Mouse (Mus musculus): ENCODE results near the gene Arhgef28. TPM values are rescaled to one million over a fixed set of nuclear protein-coding genes. Genes with fewer than 3 reads are reported as not detected.

Arhgef28 gene
- polyA plus RNA-seq, 1 experiment from 2014 or later: 8.6 TPM

DNA sequence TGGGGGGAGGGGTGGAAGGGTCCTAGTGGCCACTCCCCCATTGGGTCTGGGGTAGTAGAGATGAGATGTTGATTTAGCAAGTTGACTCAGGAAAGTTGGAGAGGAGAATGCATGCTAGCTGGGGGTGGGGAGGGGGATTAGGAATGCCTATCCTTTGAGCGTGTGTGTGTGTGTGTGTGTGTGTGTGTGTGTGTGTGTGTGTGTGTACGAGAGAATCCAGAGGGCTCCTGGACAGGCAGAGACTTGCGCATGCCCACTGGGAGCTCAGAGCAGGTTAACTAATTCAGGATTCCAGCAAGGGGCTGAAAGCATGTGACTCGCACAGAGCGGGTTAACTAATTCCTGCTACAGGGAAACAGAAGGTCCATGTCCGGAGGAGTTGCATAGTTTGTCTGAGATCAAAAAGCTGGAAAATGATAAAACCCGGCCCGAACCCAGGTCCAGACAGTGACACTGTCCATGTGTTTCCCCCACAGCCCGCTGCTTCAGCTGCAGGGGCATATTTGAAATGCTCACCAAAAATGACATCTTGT is 241.3 kb downstream of the Arhgef28 start:
- Histone ChIP-seq H3K4me1 (ENCODE audit: control insufficient read depth, insufficient read depth, low read length) (no peaks in the 10 kb centered on the region), H3K4me2 (ENCODE audit: low read depth, low read length) (no peak overlapping the region), H3K27ac (replicated peaks; ENCODE audit: low read depth, low read length) (no peak overlapping the region), H3K4me3 (ENCODE audit: low read depth, low read length) (no peak overlapping the region), H3K9ac (replicated peaks; ENCODE audit: low read length) (no peak overlapping the region), H3K36me3 (replicated peaks; ENCODE audit: control insufficient read depth, insufficient read depth, low read depth, low read length) (no peaks in the 10 kb centered on the region), H3K27me3 (ENCODE audit: control insufficient read depth, insufficient read depth, low read length) (no peaks in the 10 kb centered on the region), H3K9me3 (replicated peaks; ENCODE audit: control insufficient read depth, low read length) (no peaks in the 10 kb centered on the region)
- WGBS: 56% methylated on average over 9 of the region's 9 CpGs
- ATAC-seq (replicated peaks; ENCODE audit: insufficient number of reproducible peaks, low FRiP score, low TSS enrichment, low read depth) (no peak), DNase-seq (ENCODE audit: low spot score) (peak; percentile 46)

GRCm38 (mm10) chr13:97960142-97960541 is 246.1 kb downstream of the Arhgef28 start:
- Histone ChIP-seq H3K9me3 (replicated peaks; ENCODE audit: control insufficient read depth, low read length) (no peaks in the 10 kb centered on the region), H3K36me3 (replicated peaks; ENCODE audit: control insufficient read depth, insufficient read depth, low read depth, low read length) (no peaks in the 10 kb centered on the region), H3K4me2 (ENCODE audit: low read depth, low read length) (no peak overlapping the region), H3K9ac (replicated peaks; ENCODE audit: low read length) (no peak overlapping the region), H3K4me3 (ENCODE audit: low read depth, low read length) (no peak overlapping the region), H3K27me3 (ENCODE audit: control insufficient read depth, insufficient read depth, low read length) (no peaks in the 10 kb centered on the region), H3K27ac (replicated peaks; ENCODE audit: low read depth, low read length) (no peak overlapping the region), H3K4me1 (ENCODE audit: control insufficient read depth, insufficient read depth, low read length) (no peaks in the 10 kb centered on the region)
- DNase-seq (ENCODE audit: low spot score): no peak
- ATAC-seq (replicated peaks; ENCODE audit: insufficient number of reproducible peaks, low FRiP score, low TSS enrichment, low read depth): no peak
- 82% methylated on average over 4 of the region's 4 CpGs for WGBS

DNA sequence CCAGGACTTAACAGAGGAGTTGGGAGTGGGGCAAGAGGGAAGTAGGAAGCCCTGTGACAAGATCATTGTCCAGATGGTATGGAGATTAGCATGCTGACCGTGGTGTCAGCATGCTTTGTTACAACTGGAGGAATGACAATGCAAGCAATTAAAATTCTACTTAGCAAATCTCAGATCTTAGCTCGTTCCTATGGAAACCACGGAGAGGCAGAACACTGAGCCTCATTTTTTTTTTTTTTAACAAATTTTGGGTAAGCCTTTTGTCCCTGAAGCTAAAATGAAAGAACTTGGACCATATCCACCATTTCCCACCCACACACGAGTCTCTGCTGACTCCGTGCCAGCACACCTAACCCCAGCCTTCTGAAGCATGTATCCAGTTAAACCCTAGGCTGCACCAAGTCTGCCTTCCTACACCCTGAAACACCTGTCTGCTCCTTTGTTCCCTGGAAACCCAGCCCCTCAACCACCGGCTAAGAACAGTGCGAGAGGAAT is 246.8 kb downstream of the Arhgef28 start:
- DNase-seq (ENCODE audit: low spot score): no peak
- Histone ChIP-seq H3K4me3 (ENCODE audit: low read depth, low read length) (no peak overlapping the region), H3K36me3 (replicated peaks; ENCODE audit: control insufficient read depth, insufficient read depth, low read depth, low read length) (no peaks in the 10 kb centered on the region), H3K4me1 (ENCODE audit: control insufficient read depth, insufficient read depth, low read length) (no peaks in the 10 kb centered on the region), H3K4me2 (ENCODE audit: low read depth, low read length) (no peak overlapping the region), H3K27ac (replicated peaks; ENCODE audit: low read depth, low read length) (no peak overlapping the region), H3K9me3 (replicated peaks; ENCODE audit: control insufficient read depth, low read length) (no peaks in the 10 kb centered on the region), H3K27me3 (ENCODE audit: control insufficient read depth, insufficient read depth, low read length) (no peaks in the 10 kb centered on the region), H3K9ac (replicated peaks; ENCODE audit: low read length) (no peak overlapping the region)
- WGBS: 35% methylated on average over 7 of the region's 7 CpGs
- no peak for ATAC-seq (replicated peaks; ENCODE audit: insufficient number of reproducible peaks, low FRiP score, low TSS enrichment, low read depth)

- Histone ChIP-seq H3K36me3 (replicated peaks; ENCODE audit: control insufficient read depth, insufficient read depth, low read depth, low read length) (no peaks in the 10 kb centered on the region), H3K27me3 (ENCODE audit: control insufficient read depth, insufficient read depth, low read length) (no peaks in the 10 kb centered on the region), H3K9me3 (replicated peaks; ENCODE audit: control insufficient read depth, low read length) (no peaks in the 10 kb centered on the region), H3K4me2 (ENCODE audit: low read depth, low read length) (no peak overlapping the region), H3K9ac (replicated peaks; ENCODE audit: low read length) (no peak overlapping the region), H3K4me3 (ENCODE audit: low read depth, low read length) (no peak overlapping the region), H3K4me1 (ENCODE audit: control insufficient read depth, insufficient read depth, low read length) (no peaks in the 10 kb centered on the region), H3K27ac (replicated peaks; ENCODE audit: low read depth, low read length) (no peak overlapping the region)
- DNase-seq (ENCODE audit: low spot score) (no peak), ATAC-seq (replicated peaks; ENCODE audit: insufficient number of reproducible peaks, low FRiP score, low TSS enrichment, low read depth) (no peak)
- WGBS: 56% methylated on average over 9 of the region's 9 CpGs
These were observed 250.5 kb downstream of the Arhgef28 start for GRCm38 (mm10) chr13:97955759-97956158.

GRCm38 (mm10) chr13:97954956-97955496 is 251.2 kb downstream of the Arhgef28 start:
- ATAC-seq (replicated peaks; ENCODE audit: insufficient number of reproducible peaks, low FRiP score, low TSS enrichment, low read depth): no peak
- H3K9ac ChIP-seq (replicated peaks; ENCODE audit: low read length): no peak overlapping the region
- no peak overlapping the region for H3K4me3 ChIP-seq (ENCODE audit: low read depth, low read length)
- no peaks in the 10 kb centered on the region for H3K9me3 ChIP-seq (replicated peaks; ENCODE audit: control insufficient read depth, low read length)
- no peaks in the 10 kb centered on the region for H3K4me1 ChIP-seq (ENCODE audit: control insufficient read depth, insufficient read depth, low read length)
- H3K36me3 ChIP-seq (replicated peaks; ENCODE audit: control insufficient read depth, insufficient read depth, low read depth, low read length): no peaks in the 10 kb centered on the region
- H3K27me3 ChIP-seq (ENCODE audit: control insufficient read depth, insufficient read depth, low read length): no peaks in the 10 kb centered on the region
- no peak overlapping the region for H3K4me2 ChIP-seq (ENCODE audit: low read depth, low read length)
- H3K27ac ChIP-seq (replicated peaks; ENCODE audit: low read depth, low read length): no peak overlapping the region
- 43% methylated on average over 7 of the region's 7 CpGs for WGBS
- DNase-seq (ENCODE audit: low spot score): no peak

DNA sequence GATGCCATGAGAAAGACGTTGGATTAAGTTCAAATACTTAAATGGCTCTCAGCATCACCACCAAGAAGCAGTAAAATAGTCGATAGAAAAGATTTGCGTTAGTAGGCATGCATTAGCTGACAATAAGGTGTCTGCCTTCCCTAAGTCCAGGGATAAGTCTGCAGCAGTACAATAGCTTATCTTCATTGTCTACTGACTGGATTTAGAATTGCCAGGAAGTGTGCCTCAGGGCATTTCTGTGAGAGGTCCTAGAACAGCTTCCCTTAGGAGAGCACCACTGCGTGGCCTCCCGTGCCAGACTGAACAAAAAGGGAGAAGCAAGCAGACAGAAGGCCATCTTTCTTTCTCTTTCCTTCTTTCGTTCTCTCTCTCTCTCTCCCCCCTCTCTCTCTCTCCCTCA is 252.2 kb downstream of the Arhgef28 start:
- Histone ChIP-seq H3K9ac (replicated peaks; ENCODE audit: low read length) (no peak overlapping the region), H3K9me3 (replicated peaks; ENCODE audit: control insufficient read depth, low read length) (no peaks in the 10 kb centered on the region), H3K4me3 (ENCODE audit: low read depth, low read length) (no peak overlapping the region), H3K4me1 (ENCODE audit: control insufficient read depth, insufficient read depth, low read length) (no peaks in the 10 kb centered on the region), H3K27me3 (ENCODE audit: control insufficient read depth, insufficient read depth, low read length) (no peaks in the 10 kb centered on the region), H3K27ac (replicated peaks; ENCODE audit: low read depth, low read length) (no peak overlapping the region), H3K4me2 (ENCODE audit: low read depth, low read length) (no peak overlapping the region), H3K36me3 (replicated peaks; ENCODE audit: control insufficient read depth, insufficient read depth, low read depth, low read length) (no peaks in the 10 kb centered on the region)
- ATAC-seq (replicated peaks; ENCODE audit: insufficient number of reproducible peaks, low FRiP score, low TSS enrichment, low read depth): no peak
- DNase-seq (ENCODE audit: low spot score): no peak
- WGBS: 53% methylated on average over 6 of the region's 6 CpGs

DNA sequence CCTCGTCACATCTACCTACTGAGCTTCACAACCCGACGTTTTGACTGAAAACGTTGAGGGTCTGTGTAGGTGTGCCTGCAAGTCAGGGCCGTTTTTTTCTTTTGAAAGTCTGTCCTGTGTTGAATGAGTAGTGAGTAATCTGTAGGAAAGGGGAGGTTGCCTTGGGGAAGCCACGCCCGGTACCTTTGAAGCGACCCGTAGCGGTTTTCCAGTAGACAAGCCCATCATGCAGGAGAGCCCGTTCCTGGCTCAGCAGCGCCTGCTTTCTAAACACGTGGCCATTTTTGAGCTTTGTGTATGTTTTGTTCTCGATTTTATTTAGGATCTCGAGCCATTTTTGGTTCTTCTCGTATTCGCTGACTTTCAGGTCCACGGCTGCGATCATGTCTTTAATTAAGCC is 252.7 kb downstream of the Arhgef28 start:
- Histone ChIP-seq H3K36me3 (replicated peaks; ENCODE audit: control insufficient read depth, insufficient read depth, low read depth, low read length) (no peaks in the 10 kb centered on the region), H3K4me1 (ENCODE audit: control insufficient read depth, insufficient read depth, low read length) (no peaks in the 10 kb centered on the region), H3K4me3 (ENCODE audit: low read depth, low read length) (no peak overlapping the region), H3K9ac (replicated peaks; ENCODE audit: low read length) (no peak overlapping the region), H3K4me2 (ENCODE audit: low read depth, low read length) (no peak overlapping the region), H3K9me3 (replicated peaks; ENCODE audit: control insufficient read depth, low read length) (no peaks in the 10 kb centered on the region), H3K27me3 (ENCODE audit: control insufficient read depth, insufficient read depth, low read length) (no peaks in the 10 kb centered on the region), H3K27ac (replicated peaks; ENCODE audit: low read depth, low read length) (no peak overlapping the region)
- ATAC-seq (replicated peaks; ENCODE audit: insufficient number of reproducible peaks, low FRiP score, low TSS enrichment, low read depth) (no peak), DNase-seq (ENCODE audit: low spot score) (no peak)
- 93% methylated on average over 19 of the region's 19 CpGs for WGBS

DNA sequence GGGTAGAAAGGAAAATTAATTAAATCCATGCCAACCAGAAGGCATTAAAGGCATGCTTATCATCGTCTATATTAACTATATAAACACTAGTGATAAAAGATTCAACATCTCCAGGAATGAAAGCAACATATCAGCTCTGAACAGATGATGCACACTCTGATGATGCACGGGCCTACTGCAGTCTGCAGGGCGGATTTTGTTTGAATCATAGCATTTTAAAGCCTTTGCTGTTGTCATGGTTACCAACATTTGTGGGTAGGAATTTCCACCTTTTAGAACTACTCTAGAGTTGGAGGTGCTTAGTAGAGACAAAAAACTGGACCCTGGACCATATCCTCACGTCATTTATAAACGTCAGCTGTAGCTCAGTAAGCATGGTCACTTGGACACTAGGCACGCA is 257.4 kb downstream of the Arhgef28 start:
- H3K27me3 ChIP-seq (ENCODE audit: control insufficient read depth, insufficient read depth, low read length): no peaks in the 10 kb centered on the region
- no peak for DNase-seq (ENCODE audit: low spot score)
- H3K9ac ChIP-seq (replicated peaks; ENCODE audit: low read length): no peak overlapping the region
- H3K4me2 ChIP-seq (ENCODE audit: low read depth, low read length): no peak overlapping the region
- no peaks in the 10 kb centered on the region for H3K9me3 ChIP-seq (replicated peaks; ENCODE audit: control insufficient read depth, low read length)
- H3K36me3 ChIP-seq (replicated peaks; ENCODE audit: control insufficient read depth, insufficient read depth, low read depth, low read length): no peaks in the 10 kb centered on the region
- no peaks in the 10 kb centered on the region for H3K4me1 ChIP-seq (ENCODE audit: control insufficient read depth, insufficient read depth, low read length)
- 91% methylated on average over 6 of the region's 6 CpGs for WGBS
- ATAC-seq (replicated peaks; ENCODE audit: insufficient number of reproducible peaks, low FRiP score, low TSS enrichment, low read depth): no peak
- H3K4me3 ChIP-seq (ENCODE audit: low read depth, low read length): no peak overlapping the region
- H3K27ac ChIP-seq (replicated peaks; ENCODE audit: low read depth, low read length): no peak overlapping the region

Data from embryonic facial prominence, embryonic 11.5 days (tissue).